Mouse (Mus musculus) naive thymus-derived CD4-positive, alpha-beta T cell, adult 2 months (primary cell): ENCODE results near the gene Pbld2.

Experiments
- DNase-seq: peaks from one replicate; pipeline ENCODE4 v3.0.0-alpha.2; 2011; ENCODE audit warnings: low read depth

Pbld2 gene

DNA sequence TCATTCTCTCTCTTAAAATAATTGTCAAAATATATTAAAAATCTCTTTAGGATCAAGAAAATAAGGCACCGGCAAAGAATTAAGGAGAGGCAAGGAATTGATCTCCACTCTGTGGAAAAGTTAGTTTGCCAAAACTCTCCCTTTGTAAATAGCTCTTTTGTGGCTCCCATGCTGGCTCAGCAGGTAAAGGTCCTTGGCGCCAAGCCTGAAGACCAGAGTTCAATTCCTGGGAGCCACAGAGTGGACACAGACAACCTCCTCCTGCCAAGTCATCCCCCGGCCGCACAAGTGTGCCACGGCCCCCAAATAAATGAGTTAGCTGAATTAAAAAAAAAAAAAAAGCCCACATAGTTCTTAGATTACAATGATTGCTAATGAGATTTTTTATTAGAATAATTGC is 38.6 kb downstream of the Pbld2 start:
- DNase-seq = no peak

DNA sequence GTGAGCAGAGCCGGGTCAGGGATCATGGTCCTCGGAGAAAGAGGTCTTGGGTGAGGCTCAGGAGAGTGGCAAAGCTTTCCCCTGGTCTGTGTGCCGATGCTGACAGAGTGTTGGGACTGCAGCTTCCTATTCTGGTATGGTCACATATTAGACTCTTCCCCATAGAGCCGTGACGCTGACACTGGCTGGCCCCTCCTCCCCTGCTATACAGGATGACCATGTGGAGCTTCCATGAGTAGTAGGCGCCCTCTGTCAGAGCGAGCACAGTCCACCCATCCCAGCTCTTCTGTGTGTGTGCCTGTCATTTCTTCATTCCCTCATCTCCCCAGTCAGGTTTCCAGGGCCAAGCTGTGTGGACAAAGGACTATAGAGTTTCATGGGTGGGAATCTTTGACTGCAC is 39.2 kb downstream of the Pbld2 start:
- no peak for DNase-seq

DNA sequence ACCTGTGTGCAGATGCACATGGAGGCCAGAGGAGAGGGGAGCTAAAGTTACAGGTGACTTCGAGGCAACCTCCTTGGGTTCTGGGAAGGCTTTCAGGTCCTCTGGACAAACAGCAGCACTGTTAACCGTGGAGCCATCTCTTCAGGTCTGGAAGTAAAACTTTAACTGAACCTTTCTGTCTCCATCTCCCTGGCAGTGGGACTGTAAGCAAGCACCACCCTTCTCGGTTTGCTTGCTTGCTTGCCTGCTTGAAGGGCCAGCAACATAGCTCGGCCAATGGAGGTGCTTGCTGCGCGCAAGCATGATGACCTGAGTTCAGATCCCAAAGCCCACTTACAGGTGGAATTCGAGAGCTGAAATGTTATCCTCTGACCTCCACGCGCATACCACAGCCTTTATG is 40.4 kb downstream of the Pbld2 start:
- DNase-seq = no peak

DNA sequence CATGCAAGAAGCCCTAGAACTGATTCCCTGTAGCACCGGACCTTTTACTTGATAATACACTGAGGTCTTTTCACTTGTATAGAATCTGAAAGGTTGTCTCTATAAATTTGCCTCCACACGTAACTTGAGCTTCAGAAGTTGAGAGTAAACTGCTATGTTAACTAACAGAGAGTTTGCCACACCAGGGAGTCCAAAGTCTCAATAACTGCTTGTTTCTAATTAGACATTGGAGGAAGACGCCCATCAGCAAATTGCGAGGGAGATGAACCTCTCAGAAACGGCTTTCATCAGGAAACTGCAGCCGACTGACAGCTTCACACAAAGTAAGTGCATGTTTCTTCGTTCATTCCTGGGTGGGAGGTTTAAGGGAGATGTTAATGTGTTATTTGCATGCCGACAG is 41.4 kb downstream of the Pbld2 start:
- no peak for DNase-seq

DNA sequence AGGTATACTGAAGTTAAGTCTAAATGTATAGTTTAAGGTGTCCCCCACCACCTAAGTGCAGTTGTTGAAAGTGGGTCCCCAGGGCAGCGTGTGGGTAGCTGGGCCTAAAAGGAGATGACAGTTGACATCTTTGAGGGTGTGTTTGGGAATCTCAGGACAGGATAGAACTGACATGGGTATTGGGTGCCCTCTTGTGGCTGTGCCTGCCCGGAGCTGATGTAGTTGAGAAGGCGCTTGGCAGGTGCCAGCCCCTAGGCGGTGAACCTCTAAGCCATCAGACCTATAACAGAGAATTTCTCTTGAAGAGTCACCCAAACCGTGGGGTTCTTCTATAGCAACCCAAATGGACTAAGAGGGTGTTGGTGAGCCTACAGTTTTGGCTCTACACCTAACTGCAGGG is 41.9 kb downstream of the Pbld2 start:
- DNase-seq = peak; percentile 77

DNA sequence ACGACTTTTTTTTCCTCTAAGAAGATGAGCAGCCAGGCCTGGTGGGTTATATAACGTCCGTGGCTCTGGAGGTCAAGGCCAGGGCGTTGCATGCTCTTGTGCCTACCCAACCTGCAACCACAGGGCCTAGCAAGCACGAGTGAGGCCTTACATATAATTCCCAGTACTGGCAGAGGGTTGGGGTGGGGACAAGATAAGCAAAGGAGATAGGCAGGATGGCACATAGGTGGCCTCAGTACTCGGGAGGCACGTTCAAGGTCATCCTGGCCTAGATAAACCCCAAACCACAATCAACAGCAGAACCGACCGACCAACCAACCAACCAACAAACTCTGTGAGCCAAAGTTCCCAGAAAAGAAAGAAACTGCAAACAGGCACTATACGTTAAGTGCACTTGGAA is 62.2 kb downstream of the Pbld2 start:
- no peak for DNase-seq

DNA sequence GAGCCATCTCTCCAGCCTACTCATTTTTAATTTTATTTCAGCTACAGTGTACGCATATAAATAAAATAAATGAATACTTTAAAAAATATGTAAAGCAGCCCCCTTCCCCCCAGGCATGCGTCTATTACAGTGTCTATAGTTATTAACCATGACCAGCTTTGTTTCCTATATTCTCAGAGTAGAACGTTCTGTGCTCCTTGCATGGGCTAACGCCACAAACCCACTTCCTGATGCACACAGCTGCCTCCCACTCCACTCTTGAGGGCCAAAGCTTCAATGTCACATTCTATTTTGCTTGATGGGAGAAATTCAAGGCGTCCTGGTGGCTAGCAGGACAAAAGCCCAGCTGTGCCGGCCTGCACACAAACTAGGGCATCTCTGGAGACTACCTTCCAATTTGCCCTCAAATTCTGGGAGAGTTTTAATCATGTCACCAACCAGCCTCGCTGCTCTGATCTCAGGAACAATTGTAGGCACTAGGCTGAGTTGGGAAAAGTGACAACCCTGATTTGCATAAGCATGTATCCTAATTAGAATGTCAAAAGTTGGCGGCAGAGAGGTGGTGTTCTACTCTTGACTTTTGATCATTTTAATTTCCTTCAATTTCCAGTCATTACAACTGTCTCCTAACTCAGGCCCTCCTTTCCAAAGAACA is 65.1 kb downstream of the Pbld2 start:
- no peak for DNase-seq

DNA sequence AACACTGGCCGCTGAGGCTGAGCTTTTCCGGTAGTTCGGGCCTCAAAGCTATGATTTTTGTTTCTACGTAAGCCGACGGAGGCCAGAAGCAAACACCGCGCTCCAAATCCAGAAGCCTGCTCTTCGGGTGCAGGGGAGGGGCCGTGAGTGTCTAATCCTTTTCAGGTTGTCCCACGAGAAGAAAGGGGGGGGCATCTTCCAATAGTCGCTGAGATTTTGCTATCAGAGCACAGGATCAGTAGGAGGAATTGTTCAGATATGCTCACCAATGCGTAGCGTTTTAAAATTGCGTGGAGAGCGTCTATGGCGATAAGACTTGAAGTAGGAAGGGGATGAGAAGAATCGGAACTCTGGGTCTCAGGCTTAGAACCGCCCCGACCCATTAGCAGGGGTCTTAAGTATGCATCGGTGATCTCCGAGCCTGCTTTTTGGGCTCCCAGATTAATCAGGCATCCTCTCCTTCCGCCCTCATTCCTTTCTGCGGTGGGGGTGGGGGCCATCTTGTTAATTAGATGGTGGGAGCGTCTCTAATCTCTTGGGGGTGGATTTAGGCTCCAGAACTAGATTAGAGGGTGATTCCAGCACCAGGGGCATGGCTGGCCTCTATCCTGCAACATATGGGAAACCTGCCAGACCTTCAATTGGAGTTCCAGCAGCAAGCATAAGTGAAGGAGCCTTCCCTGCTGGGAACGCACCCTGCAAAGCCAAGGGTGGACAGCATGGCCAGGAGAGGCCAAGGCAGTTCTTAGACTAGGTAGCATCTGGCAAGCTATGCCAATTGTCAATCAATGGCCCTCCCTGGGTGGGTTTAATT is 65.8 kb downstream of the Pbld2 start:
- DNase-seq = peak; percentile 30

DNA sequence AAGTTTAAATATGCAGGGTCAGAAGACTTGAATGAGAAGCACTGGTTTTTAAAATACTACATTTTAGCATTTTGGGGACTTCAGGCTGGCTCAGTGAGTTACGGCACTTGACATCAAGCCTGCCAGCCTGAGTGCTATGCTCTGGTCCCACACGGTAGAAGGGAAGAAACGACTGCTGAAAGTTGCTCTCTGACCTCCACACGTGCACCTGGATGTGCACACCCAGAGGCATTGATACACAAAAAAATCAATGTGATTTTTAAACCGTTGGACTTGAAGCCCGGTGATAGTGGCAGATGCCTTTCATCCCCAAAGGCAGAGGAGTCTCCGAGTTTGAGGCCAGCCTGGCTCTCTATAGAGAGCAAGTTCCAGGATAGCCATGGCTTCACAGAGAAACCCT is 67.8 kb downstream of the Pbld2 start:
- no peak for DNase-seq

DNA sequence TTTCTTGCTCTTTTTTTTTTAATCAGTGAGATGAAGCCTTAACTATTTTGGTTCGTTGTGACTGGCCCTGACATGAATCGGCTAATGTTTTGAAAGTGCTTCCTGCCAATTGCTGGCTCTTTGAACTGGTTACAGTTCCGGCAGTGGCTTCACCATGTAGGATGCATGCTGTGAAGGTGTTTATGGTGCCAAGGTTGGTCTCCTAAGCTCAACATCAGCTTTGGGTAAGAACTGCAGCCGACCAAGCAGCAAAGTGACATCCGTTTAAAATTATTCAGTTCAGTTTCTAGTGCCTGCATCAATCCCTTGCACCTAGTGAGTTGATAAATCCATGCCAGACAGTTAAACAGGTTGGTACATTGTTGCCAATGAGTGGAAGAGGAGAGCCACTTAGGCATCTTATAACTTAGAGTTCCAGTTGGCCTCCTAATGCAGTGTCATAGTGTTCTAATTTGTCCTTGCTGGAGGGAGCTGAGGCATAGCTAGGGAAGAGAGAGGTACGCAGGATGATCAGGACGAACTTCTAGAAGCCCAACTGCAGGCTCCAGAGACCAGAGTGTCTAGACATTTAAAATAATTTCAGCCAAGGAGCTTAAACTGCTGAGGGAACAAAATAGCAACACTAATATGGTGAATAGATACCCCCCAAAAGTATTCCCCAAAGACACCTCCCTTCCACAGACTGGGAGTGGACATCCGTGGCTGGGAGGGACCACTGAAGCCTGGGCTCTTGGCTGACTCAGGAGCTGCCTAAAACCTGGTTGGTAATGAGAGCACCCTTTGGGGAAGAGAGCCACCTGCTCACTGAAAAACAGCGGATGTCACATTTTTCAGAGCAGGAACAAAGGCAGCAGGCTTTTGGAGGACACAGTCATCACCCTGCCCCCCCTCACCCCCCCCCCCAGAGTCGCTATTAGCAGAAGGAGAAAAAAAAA is 68.8 kb downstream of the Pbld2 start:
- DNase-seq = peak; percentile 52

DNA sequence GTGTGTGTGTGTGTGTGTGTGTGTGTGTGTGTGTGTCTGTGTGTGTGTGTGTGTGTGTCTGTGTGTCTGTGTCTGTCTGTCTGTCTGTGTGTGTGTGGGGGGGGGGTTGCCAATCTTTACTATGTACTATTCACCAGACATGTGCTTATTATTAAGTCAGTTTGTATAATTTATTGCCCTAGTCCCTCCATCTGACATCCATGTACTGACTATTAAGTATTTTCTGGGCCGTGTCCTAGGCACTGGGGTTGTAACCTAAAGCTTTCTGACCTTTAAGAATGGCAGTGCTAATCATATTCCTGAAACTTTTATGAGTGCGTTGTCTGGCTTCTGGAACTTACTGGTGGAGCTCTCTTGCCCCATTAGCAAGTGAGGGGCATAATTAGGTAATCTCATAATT is 72.6 kb downstream of the Pbld2 start:
- DNase-seq = no peak

DNA sequence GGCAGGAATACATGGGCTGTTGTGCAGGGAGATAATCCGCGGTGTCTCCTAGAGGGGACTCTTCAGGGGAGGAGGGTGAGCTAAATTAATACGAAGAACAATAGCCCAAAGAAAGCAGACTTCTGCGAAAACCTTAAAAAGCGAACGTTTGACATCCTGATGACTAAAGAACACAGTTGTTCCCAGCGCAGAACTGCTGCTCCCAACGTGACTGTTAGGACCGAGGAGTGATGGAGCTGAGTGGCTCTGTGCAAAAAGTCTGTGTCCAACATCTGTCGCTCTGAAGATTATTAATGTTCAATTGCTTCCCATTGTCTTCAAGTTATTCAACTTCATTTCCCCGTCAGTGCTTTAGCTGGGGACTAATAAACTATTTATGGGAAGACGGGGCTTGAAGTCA is 74.1 kb downstream of the Pbld2 start:
- no peak for DNase-seq

DNA sequence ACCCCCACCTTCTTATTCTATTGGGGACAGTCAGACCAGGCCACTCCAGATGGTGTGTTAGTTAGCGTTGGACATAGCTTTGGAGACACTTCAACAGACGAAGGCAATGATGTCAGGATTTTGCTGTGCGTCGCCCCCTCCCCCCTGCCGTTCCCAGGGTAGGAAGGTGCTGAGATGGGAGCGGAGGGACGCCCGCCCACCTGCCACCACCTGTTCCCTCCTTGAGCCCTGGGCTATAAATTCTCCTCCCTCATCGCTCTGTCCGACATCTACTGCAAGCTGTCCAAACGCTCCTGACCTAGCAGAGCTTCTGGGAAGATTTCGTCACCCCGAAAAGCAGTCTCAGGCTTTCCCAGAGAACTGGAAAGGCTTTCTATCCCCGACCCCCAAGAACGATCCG is 75.4 kb downstream of the Pbld2 start, which contains the start of gene Atoh7:
Gene Atoh7, plus strand, starts transcription at position 131 of the 400 bp plus-strand sequence.
- no peak for DNase-seq

DNA sequence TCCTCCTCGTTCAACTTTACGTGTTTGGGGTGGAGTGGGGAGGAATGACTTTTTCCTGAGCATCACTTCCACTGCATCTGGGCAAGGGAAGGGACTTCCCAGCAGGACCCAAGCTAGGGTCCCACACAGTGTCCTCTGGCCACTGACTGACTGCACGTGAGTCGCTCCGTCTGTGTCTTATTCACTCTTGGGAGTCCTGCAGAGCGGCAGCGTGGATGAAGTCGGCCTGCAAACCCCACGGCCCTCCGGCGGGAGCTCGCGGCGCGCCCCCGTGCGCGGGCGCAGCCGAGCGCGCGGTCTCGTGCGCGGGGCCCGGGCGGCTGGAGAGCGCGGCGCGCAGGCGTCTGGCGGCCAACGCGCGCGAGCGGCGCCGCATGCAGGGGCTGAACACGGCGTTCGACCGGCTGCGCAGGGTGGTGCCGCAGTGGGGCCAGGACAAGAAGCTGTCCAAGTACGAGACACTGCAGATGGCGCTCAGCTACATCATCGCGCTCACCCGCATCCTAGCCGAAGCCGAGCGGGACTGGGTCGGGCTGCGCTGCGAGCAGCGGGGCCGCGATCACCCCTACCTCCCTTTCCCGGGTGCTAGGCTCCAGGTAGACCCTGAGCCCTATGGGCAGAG is 75.9 kb downstream of the Pbld2 start:
- no peak for DNase-seq

DNA sequence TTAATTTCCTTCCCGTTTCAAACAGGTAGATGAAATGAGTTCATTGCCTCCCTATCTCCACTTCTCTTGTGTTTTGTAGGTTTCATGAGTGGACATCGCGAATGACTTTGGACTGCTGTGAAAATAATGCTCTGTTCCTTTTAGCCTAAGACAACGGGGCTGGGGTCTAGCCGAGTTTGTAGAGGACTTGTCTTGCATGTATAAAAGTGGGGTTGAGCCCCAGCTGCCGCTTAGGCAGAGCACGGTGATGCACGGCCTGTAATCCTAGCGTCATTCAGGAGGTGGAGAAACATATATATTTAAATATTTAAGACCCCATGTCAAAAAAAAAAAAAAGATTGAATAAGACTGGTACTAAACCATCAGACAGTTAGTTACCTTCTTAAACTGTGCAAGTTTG is 76.5 kb downstream of the Pbld2 start:
- no peak for DNase-seq
